Mouse (Mus musculus) MEL (cell line): Measurements from ENCODE around the gene Cnn2.

Experiments used
- EP300 ChIP-seq, 2 experiments: IDR thresholded peaks; 2 replicates each; pipeline ENCODE4 v1.6.1; 2011; ENCODE audit warnings: improper control_type of control experiment in 2 of 2, low read length in 2 of 2, low read depth in 1 of 2, mild to moderate bottlenecking in 1 of 2
- GATA1 ChIP-seq: IDR thresholded peaks from 2 replicates; pipeline ENCODE4 v1.6.1; 2011; ENCODE audit warnings: low read depth, low read length, improper control_type of control experiment
- MAZ ChIP-seq: IDR thresholded peaks from 2 replicates; pipeline ENCODE4 v1.6.1; 2012; ENCODE audit warnings: low read depth, mild to moderate bottlenecking, inconsistent platforms, low read length, improper control_type of control experiment
- NRF1 ChIP-seq: IDR thresholded peaks from 2 replicates; pipeline ENCODE4 v1.6.1; 2014; ENCODE audit warnings: low read depth, mild to moderate bottlenecking, inconsistent platforms, low read length, improper control_type of control experiment, moderate library complexity; ENCODE audit not compliant: poor library complexity, insufficient read depth, severe bottlenecking
- POLR2A ChIP-seq, 2 experiments: IDR thresholded peaks; 2 replicates each; pipeline ENCODE4 v1.6.1; 2011 to 2012; ENCODE audit warnings: low read length in 2 of 2, mild to moderate bottlenecking in 2 of 2, control low read depth in 1 of 2, improper control_type of control experiment in 1 of 2, low read depth in 1 of 2, moderate library complexity in 1 of 2; ENCODE audit not compliant: control insufficient read depth in 1 of 2, insufficient read depth in 1 of 2, poor library complexity in 1 of 2
- POLR2AphosphoS5 ChIP-seq: IDR thresholded peaks from 2 replicates; pipeline ENCODE4 v1.6.1; 2012; ENCODE audit warnings: low read depth, borderline replicate concordance, mild to moderate bottlenecking, inconsistent platforms, low read length, moderate library complexity, mixed read lengths
- RAD21 ChIP-seq: IDR thresholded peaks from 2 replicates; pipeline ENCODE4 v1.6.1; 2011; ENCODE audit warnings: mild to moderate bottlenecking, low read depth, low read length, improper control_type of control experiment
- ZMIZ1 ChIP-seq: IDR thresholded peaks from 2 replicates; pipeline ENCODE4 v1.6.1; 2012; ENCODE audit warnings: low read depth, mild to moderate bottlenecking, inconsistent platforms, low read length, improper control_type of control experiment, moderate library complexity

- TF ChIP-seq POLR2AphosphoS5, result no peak
- TF ChIP-seq POLR2A (IDR thresholded peaks at IDR 0.05; ENCODE audit: control insufficient read depth in 1 of 2, insufficient read depth in 1 of 2, low read depth in 1 of 2, low read length in 2 of 2, poor library complexity in 1 of 2), result 0 out of 4 replicates have a peak, but pooled peaks of 1 of the 2 experiments have one; percentile 10
- no peak for TF ChIP-seq NRF1
- TF ChIP-seq MAZ, result no peak
- no peak for TF ChIP-seq ZMIZ1
- no peak for TF ChIP-seq GATA1
- TF ChIP-seq RAD21, result no peak
- no peak for TF ChIP-seq EP300 (IDR thresholded peaks at IDR 0.05; ENCODE audit: low read depth in 1 of 2, low read length in 2 of 2)
These were observed 28.5 kb downstream of the Cnn2 start for GRCm38 (mm10) chr10:80016931-80017330.
